Mouse (Mus musculus) CH12.LX (cell line): ENCODE data around the gene Rdm1. TPM values are rescaled to one million over a fixed set of nuclear protein-coding genes. Genes with fewer than 3 reads are reported as not detected.

Experiments used
- DNase-seq: peaks from one replicate; pipeline ENCODE4 v3.0.0-alpha.2; 2013; ENCODE audit errors: extremely low read depth
- H3K27ac ChIP-seq: 2 replicates; pipeline ENCODE4 v1.5.1; 2012; ENCODE audit warnings: low read depth, mild to moderate bottlenecking, control low read depth, moderate library complexity; ENCODE audit not compliant: insufficient read depth
- H3K27me3 ChIP-seq: replicated peaks from 2 replicates; pipeline ENCODE3; 2012; ENCODE audit warnings: inconsistent platforms
- H3K36me3 ChIP-seq, 2 experiments: replicated peaks in 1 of 2; 2 replicates each; pipeline versions ENCODE3 to v1.6.1; 2012; ENCODE audit warnings: inconsistent platforms in 1 of 2, low read length in 1 of 2, mild to moderate bottlenecking in 1 of 2, mixed read lengths in 1 of 2, moderate library complexity in 1 of 2; ENCODE audit not compliant: control insufficient read depth in 1 of 2, insufficient read depth in 1 of 2
- H3K4me1 ChIP-seq, 2 experiments: 2 replicates each; pipeline ENCODE4 v1.6.1; 2012; ENCODE audit warnings: inconsistent platforms in 1 of 2, moderate library complexity in 1 of 2; ENCODE audit not compliant: insufficient read depth in 2 of 2, control insufficient read depth in 1 of 2
- H3K4me2 ChIP-seq: 2 replicates; pipeline ENCODE4 v1.6.1; 2012; ENCODE audit warnings: low read depth, mild to moderate bottlenecking, control low read depth; ENCODE audit not compliant: poor library complexity, insufficient read depth, severe bottlenecking
- H3K4me3 ChIP-seq, 3 experiments: fragments of 150-350 bp in 1 of 3; sonication (generic) in 1 of 3; replicated peaks in 1 of 3; 2 replicates each; pipeline versions ENCODE3 to v1.5.1; 2011 to 2012; ENCODE audit warnings: low read depth in 2 of 3, low read length in 2 of 3, mild to moderate bottlenecking in 2 of 3, moderate library complexity in 2 of 3, control low read depth in 1 of 3, improper control_type of control experiment in 1 of 3, inconsistent platforms in 1 of 3, mixed read lengths in 1 of 3; ENCODE audit not compliant: poor library complexity in 1 of 3
- H3K79me2 ChIP-seq: replicated peaks from 2 replicates; pipeline ENCODE4 v1.6.1; 2012; ENCODE audit warnings: mild to moderate bottlenecking, moderate library complexity; ENCODE audit not compliant: control insufficient read depth, poor library complexity, insufficient read depth, severe bottlenecking; ENCODE audit errors: extremely low read depth
- H3K9ac ChIP-seq: 2 replicates; pipeline ENCODE4 v1.6.1; 2012; ENCODE audit warnings: low read depth, mild to moderate bottlenecking, control low read depth, moderate library complexity; ENCODE audit not compliant: insufficient read depth
- H3K9me3 ChIP-seq: replicated peaks from 2 replicates; pipeline ENCODE3; 2012; ENCODE audit warnings: low read length, inconsistent platforms, mixed read lengths
- BHLHE40 ChIP-seq: IDR thresholded peaks from 2 replicates; pipeline ENCODE4 v1.6.1; 2011; ENCODE audit warnings: mild to moderate bottlenecking, low read depth, low read length, improper control_type of control experiment
- CHD1 ChIP-seq: IDR thresholded peaks from 2 replicates; pipeline ENCODE4 v1.6.1; 2012; ENCODE audit warnings: low read depth, low read length, improper control_type of control experiment, inconsistent platforms
- CTCF ChIP-seq, 2 experiments: IDR thresholded peaks in 1 of 2; conservative IDR thresholded peaks in 1 of 2; 2 replicates each; pipeline ENCODE4 v1.5.1; 2011 to 2012; ENCODE audit warnings: low read depth in 2 of 2, low read length in 2 of 2, improper control_type of control experiment in 1 of 2, inconsistent platforms in 1 of 2, mild to moderate bottlenecking in 1 of 2, moderate library complexity in 1 of 2
- E2F4 ChIP-seq: IDR thresholded peaks from 2 replicates; pipeline ENCODE4 v1.6.1; 2011; ENCODE audit warnings: low read depth, low read length, improper control_type of control experiment; ENCODE audit not compliant: insufficient replicate concordance
- ELF1 ChIP-seq: IDR thresholded peaks from 2 replicates; pipeline ENCODE4 v1.6.1; 2014; ENCODE audit warnings: low read depth, mild to moderate bottlenecking, inconsistent platforms, low read length, improper control_type of control experiment
- EP300 ChIP-seq: IDR thresholded peaks from 2 replicates; pipeline ENCODE4 v1.6.1; 2011; ENCODE audit warnings: low read length, improper control_type of control experiment
- ETS1 ChIP-seq: conservative IDR thresholded peaks from 2 replicates; pipeline ENCODE4 v1.6.1; 2012; ENCODE audit warnings: low read depth, mild to moderate bottlenecking, inconsistent platforms, low read length, improper control_type of control experiment, moderate library complexity
- IRF4 ChIP-seq: IDR thresholded peaks from 2 replicates; pipeline ENCODE4 v1.6.1; 2014; ENCODE audit warnings: low read depth, mild to moderate bottlenecking, inconsistent platforms, low read length, improper control_type of control experiment
- JUN ChIP-seq: IDR thresholded peaks from 2 replicates; pipeline ENCODE4 v1.6.1; 2011; ENCODE audit warnings: low read depth, mild to moderate bottlenecking, low read length, improper control_type of control experiment, moderate library complexity; ENCODE audit not compliant: insufficient read depth
- KAT2A ChIP-seq: IDR thresholded peaks from 2 replicates; pipeline ENCODE4 v1.6.1; 2012; ENCODE audit warnings: low read length, improper control_type of control experiment, inconsistent platforms; ENCODE audit not compliant: insufficient replicate concordance
- MEF2A ChIP-seq: IDR thresholded peaks from 2 replicates; pipeline ENCODE4 v1.6.1; 2014; ENCODE audit warnings: low read depth, mild to moderate bottlenecking, inconsistent platforms, low read length, improper control_type of control experiment, borderline replicate concordance
- MXI1 ChIP-seq: IDR thresholded peaks from 2 replicates; pipeline ENCODE4 v1.6.1; 2011; ENCODE audit warnings: mild to moderate bottlenecking, low read depth, low read length, improper control_type of control experiment
- MYC ChIP-seq: IDR thresholded peaks from 2 replicates; pipeline ENCODE4 v1.6.1; 2011; ENCODE audit warnings: low read depth, mild to moderate bottlenecking, improper control_type of control experiment, low read length
- NELFE ChIP-seq: IDR thresholded peaks from 2 replicates; pipeline ENCODE4 v1.6.1; 2011; ENCODE audit warnings: low read depth, low read length, improper control_type of control experiment
- PAX5 ChIP-seq: IDR thresholded peaks from 2 replicates; pipeline ENCODE4 v1.6.1; 2012; ENCODE audit warnings: low read length, inconsistent platforms, mixed read lengths
- RAD21 ChIP-seq: IDR thresholded peaks from 2 replicates; pipeline ENCODE4 v1.6.1; 2011; ENCODE audit warnings: low read depth, mild to moderate bottlenecking, low read length, improper control_type of control experiment, moderate library complexity
- RCOR1 ChIP-seq: conservative IDR thresholded peaks from 2 replicates; pipeline ENCODE4 v1.6.1; 2012; ENCODE audit warnings: low read depth, mild to moderate bottlenecking, inconsistent platforms, low read length, improper control_type of control experiment
- SMC3 ChIP-seq: IDR thresholded peaks from 2 replicates; pipeline ENCODE4 v1.6.1; 2011; ENCODE audit warnings: low read depth, low read length, improper control_type of control experiment
- TBP ChIP-seq: conservative IDR thresholded peaks from 2 replicates; pipeline ENCODE4 v1.6.1; 2011; ENCODE audit warnings: low read depth, low read length, improper control_type of control experiment
- TCF12 ChIP-seq: IDR thresholded peaks from 2 replicates; pipeline ENCODE4 v1.6.1; 2014; ENCODE audit warnings: low read depth, mild to moderate bottlenecking, inconsistent platforms, low read length, improper control_type of control experiment
- UBTF ChIP-seq: IDR thresholded peaks from 2 replicates; pipeline ENCODE4 v1.6.1; 2012; ENCODE audit warnings: low read depth, mild to moderate bottlenecking, inconsistent platforms, low read length, improper control_type of control experiment, moderate library complexity
- ZMIZ1 ChIP-seq: IDR thresholded peaks from 2 replicates; pipeline ENCODE4 v1.6.1; 2012; ENCODE audit warnings: low read depth, mild to moderate bottlenecking, inconsistent platforms, low read length, improper control_type of control experiment
- ZNF384 ChIP-seq: IDR thresholded peaks from 2 replicates; pipeline ENCODE4 v1.6.1; 2012; ENCODE audit warnings: low read depth, low read length, improper control_type of control experiment, inconsistent platforms
- dilution Hi-C: fragments of 300-500 bp; cut with MboI; formaldehyde crosslinking; loops from 2 replicates; pipeline ENCODE4 v1.14.3; 2020; ENCODE audit warnings: low sequenced_read_pairs; ENCODE audit not compliant: extremely low pct_unique_long_range_greater_than_20kb, extremely low pct_ligation_motif_present
- in situ Hi-C: fragments of 300-500 bp; cut with MboI; formaldehyde crosslinking; loops from 3 replicates; pipeline ENCODE4 v1.14.3; 2019; ENCODE audit warnings: low sequenced_read_pairs, low pct_ligation_motif_present, low pct_unique_long_range_greater_than_20kb, mixed read lengths
- polyA plus RNA-seq: library from polyadenylated mRNA; unstranded; fragments of >175 nt; gene quantifications from 2 replicates; pipeline ENCODE4 v1.2.1, GENCODE M21; 2012; ENCODE audit warnings: low read depth; ENCODE audit not compliant: insufficient read length
- total RNA-seq, 2 experiments: library from RNA; depleted of rRNA; stranded (reverse); fragments of 300-350 nt in 1 of 2; fragments of >200 nt in 1 of 2; gene quantifications; 2 replicates each; pipeline ENCODE4 v1.2.3; 2012 to 2014

Rdm1 gene
- total and polyA plus RNA-seq, 3 experiments = 9.6 to 28.5 (median 19.2) TPM

- peak; percentile 60 for TF ChIP-seq IRF4
- TF ChIP-seq, all 38 proteins: peak for 29
Measured at GRCm38 (mm10) chr11:101626995-101627856, at the start of gene Rdm1 (continued).

GRCm38 (mm10) chr11:101581081-101581764 lies 45.8 kb upstream of the Rdm1 start:
- peak; percentile 73 for DNase-seq
- Histone ChIP-seq H3K9ac (no peak overlapping the region; the same call in 1 of the 2 replicates), H3K36me3 (peaks cover 30 to 61% of the 10 kb centered on the region in 2 experiments), H3K9me3 (no peaks in the 10 kb centered on the region), H3K4me1 (peaks cover 0 to 28% of the 10 kb centered on the region in 2 experiments; a peak in 2 of 4 replicates), H3K27me3 (no peaks in the 10 kb centered on the region)
- TF ChIP-seq E2F4 = no peak
- TF ChIP-seq BHLHE40 = peak; percentile 91
- TF ChIP-seq MYC = no peak
- TF ChIP-seq JUN = no peak
- TF ChIP-seq UBTF = no peak
- TF ChIP-seq EP300 = peak; percentile 45; the same call in 1 of the 2 replicates
- no peak for TF ChIP-seq CTCF (conservative IDR thresholded peaks at IDR 0.05 in 1 of 2, IDR thresholded peaks at IDR 0.05 in 1 of 2; ENCODE audit: low read depth in 2 of 2, low read length in 2 of 2)
- TF ChIP-seq MXI1 = peak; percentile 57
- 0 out of 2 replicates have a peak, but pooled peaks have one; percentile 65 for TF ChIP-seq RCOR1
- TF ChIP-seq ETS1 = peak; percentile 72
- TF ChIP-seq TBP = peak; percentile 84
- TF ChIP-seq IRF4 = peak; percentile 79
- TF ChIP-seq ELF1 = 0 out of 2 replicates have a peak, but pooled peaks have one; percentile 37
- TF ChIP-seq NELFE = no peak
- no peak for TF ChIP-seq KAT2A
- TF ChIP-seq CHD1 = no peak
- no peak for TF ChIP-seq PAX5
- TF ChIP-seq TCF12 = no peak
- no peak for TF ChIP-seq ZNF384
- peak; percentile 84; the same call in 1 of the 2 replicates for TF ChIP-seq ZMIZ1
- TF ChIP-seq RAD21 = no peak
- no peak for TF ChIP-seq SMC3
- no peak for TF ChIP-seq MEF2A
- TF ChIP-seq, all 38 proteins: peak for 9
- dilution Hi-C loops = no loop called here
- Histone ChIP-seq H3K4me3 (peak overlapping the region in 1 of 3 experiments; percentile 51), H3K79me2 (no peaks in the 10 kb centered on the region), H3K27ac (peak overlapping the region; percentile 2; the same call in 1 of the 2 replicates), H3K4me2 (peak overlapping the region; percentile 57; the same call in 1 of the 2 replicates)
- in situ Hi-C loops = no loop called here
